Mouse (Mus musculus): Measurements from ENCODE around the gene Nup210. TPM values are rescaled to one million over a fixed set of nuclear protein-coding genes. Genes with fewer than 3 reads are reported as not detected.

Gene Nup210
- total and polyA plus RNA-seq, 2 experiments from 2014 or later: 12.5 to 52.6 TPM

GRCm38 (mm10) chr6:91057989-91058388 lies 58.6 kb downstream of the Nup210 start:
- WGBS: 88% methylated on average over 2 of the region's 2 CpGs
- no peak for TF ChIP-seq CTCF (IDR thresholded peaks at IDR 0.05; ENCODE audit: low read depth)
- peaks cover 53% of the 10 kb centered on the region for H3K36me3 ChIP-seq (ENCODE audit: insufficient read depth)
- H3K9ac ChIP-seq: no peak overlapping the region
- H3K27me3 ChIP-seq (ENCODE audit: insufficient read depth, low read length): no peaks in the 10 kb centered on the region
- H3K27ac ChIP-seq (ENCODE audit: low read depth, low read length): no peak overlapping the region
- ATAC-seq (no peak), DNase-seq (no peak)
- H3K9me3 ChIP-seq (ENCODE audit: low read length): no peaks in the 10 kb centered on the region
- H3K4me3 ChIP-seq (ENCODE audit: low read depth, low read length): no peak overlapping the region
- H3K4me2 ChIP-seq (ENCODE audit: low read depth): no peak overlapping the region
- no peaks in the 10 kb centered on the region for H3K4me1 ChIP-seq (ENCODE audit: insufficient read depth)

- no peak for TF ChIP-seq CTCF (IDR thresholded peaks at IDR 0.05; ENCODE audit: low read depth)
- peaks cover 55% of the 10 kb centered on the region for H3K36me3 ChIP-seq (ENCODE audit: insufficient read depth)
Observed at GRCm38 (mm10) chr6:91056348-91056747, 60.3 kb downstream of the Nup210 start.

GRCm38 (mm10) chr6:91052572-91052971 lies 64.1 kb downstream of the Nup210 start:
- WGBS: 94% methylated on average over 4 of the region's 4 CpGs
- H3K9me3 ChIP-seq (ENCODE audit: low read length): no peaks in the 10 kb centered on the region
- no peak overlapping the region for H3K9ac ChIP-seq
- H3K36me3 ChIP-seq (ENCODE audit: insufficient read depth): peaks cover 39% of the 10 kb centered on the region
- no peak overlapping the region for H3K4me3 ChIP-seq (ENCODE audit: low read depth, low read length)
- no peaks in the 10 kb centered on the region for H3K27me3 ChIP-seq (ENCODE audit: insufficient read depth, low read length)
- H3K4me2 ChIP-seq (ENCODE audit: low read depth): no peak overlapping the region
- H3K4me1 ChIP-seq (ENCODE audit: insufficient read depth): no peaks in the 10 kb centered on the region; the same call in 1 of the 2 replicates
- DNase-seq: no peak
- H3K27ac ChIP-seq (ENCODE audit: low read depth, low read length): no peak overlapping the region
- no peak for TF ChIP-seq CTCF (IDR thresholded peaks at IDR 0.05; ENCODE audit: low read depth)
- ATAC-seq: no peak

More at GRCm38 (mm10) chr6:91056348-91056747, 60.3 kb downstream of the Nup210 start:
- Histone ChIP-seq H3K4me2 (ENCODE audit: low read depth) (no peak overlapping the region), H3K9me3 (ENCODE audit: low read length) (no peaks in the 10 kb centered on the region), H3K27ac (ENCODE audit: low read depth, low read length) (no peak overlapping the region), H3K27me3 (ENCODE audit: insufficient read depth, low read length) (no peaks in the 10 kb centered on the region), H3K9ac (no peak overlapping the region), H3K4me1 (ENCODE audit: insufficient read depth) (no peaks in the 10 kb centered on the region), H3K4me3 (ENCODE audit: low read depth, low read length) (no peak overlapping the region)
- no peak for DNase-seq
- no peak for ATAC-seq

GRCm38 (mm10) chr6:91048019-91048418 lies 68.6 kb downstream of the Nup210 start:
- peak overlapping the region; percentile 76; the same call in 1 of the 2 replicates for H3K27ac ChIP-seq (ENCODE audit: low read depth, low read length)
- DNase-seq: peak; percentile 30

GRCm38 (mm10) chr6:91047434-91047833 lies 69.2 kb downstream of the Nup210 start:
- DNase-seq (peak; percentile 10), ATAC-seq (peak; percentile 45; the same call in 1 of the 2 replicates)
- Histone ChIP-seq H3K27me3 (ENCODE audit: insufficient read depth, low read length) (no peaks in the 10 kb centered on the region), H3K9ac (no peak overlapping the region), H3K4me2 (ENCODE audit: low read depth) (no peak overlapping the region), H3K4me3 (ENCODE audit: low read depth, low read length) (no peak overlapping the region), H3K4me1 (ENCODE audit: insufficient read depth) (no peaks in the 10 kb centered on the region; the same call in 1 of the 2 replicates), H3K36me3 (ENCODE audit: insufficient read depth) (peaks cover 30% of the 10 kb centered on the region), H3K9me3 (ENCODE audit: low read length) (no peaks in the 10 kb centered on the region), H3K27ac (ENCODE audit: low read depth, low read length) (peak overlapping the region; percentile 76)
- 45% methylated on average over 5 of the region's 5 CpGs for WGBS
- TF ChIP-seq CTCF (IDR thresholded peaks at IDR 0.05; ENCODE audit: low read depth): no peak

More at GRCm38 (mm10) chr6:91048019-91048418, 68.6 kb downstream of the Nup210 start:
- H3K9me3 ChIP-seq (ENCODE audit: low read length): no peaks in the 10 kb centered on the region
- ATAC-seq: peak; percentile 15; the same call in 1 of the 2 replicates
- 71% methylated on average over 7 of the region's 7 CpGs for WGBS
- H3K4me1 ChIP-seq (ENCODE audit: insufficient read depth): no peaks in the 10 kb centered on the region; the same call in 1 of the 2 replicates
- H3K4me2 ChIP-seq (ENCODE audit: low read depth): no peak overlapping the region
- no peaks in the 10 kb centered on the region for H3K27me3 ChIP-seq (ENCODE audit: insufficient read depth, low read length)
- TF ChIP-seq CTCF (IDR thresholded peaks at IDR 0.05; ENCODE audit: low read depth): no peak
- H3K36me3 ChIP-seq (ENCODE audit: insufficient read depth): peaks cover 30% of the 10 kb centered on the region
- H3K4me3 ChIP-seq (ENCODE audit: low read depth, low read length): no peak overlapping the region
- H3K9ac ChIP-seq: no peak overlapping the region

- Histone ChIP-seq H3K27ac (ENCODE audit: low read depth, low read length) (no peak overlapping the region), H3K36me3 (ENCODE audit: insufficient read depth) (peaks cover 38% of the 10 kb centered on the region), H3K27me3 (ENCODE audit: insufficient read depth, low read length) (no peaks in the 10 kb centered on the region), H3K4me1 (ENCODE audit: insufficient read depth) (no peaks in the 10 kb centered on the region; the same call in 1 of the 2 replicates), H3K4me3 (ENCODE audit: low read depth, low read length) (no peak overlapping the region), H3K9me3 (ENCODE audit: low read length) (no peaks in the 10 kb centered on the region), H3K4me2 (ENCODE audit: low read depth) (no peak overlapping the region), H3K9ac (no peak overlapping the region)
- DNase-seq (no peak), ATAC-seq (no peak)
- WGBS: 70% methylated on average over 5 of the region's 5 CpGs
- no peak for TF ChIP-seq CTCF (IDR thresholded peaks at IDR 0.05; ENCODE audit: low read depth)
Observed at GRCm38 (mm10) chr6:91046184-91046583, 70.4 kb downstream of the Nup210 start.

GRCm38 (mm10) chr6:91044628-91045331 lies 71.8 kb downstream of the Nup210 start:
- Histone ChIP-seq H3K9me3 (ENCODE audit: low read length) (no peaks in the 10 kb centered on the region), H3K4me1 (ENCODE audit: insufficient read depth) (no peaks in the 10 kb centered on the region; the same call in 1 of the 2 replicates), H3K36me3 (ENCODE audit: insufficient read depth) (peaks cover 45% of the 10 kb centered on the region), H3K27me3 (ENCODE audit: insufficient read depth, low read length) (no peaks in the 10 kb centered on the region), H3K4me2 (ENCODE audit: low read depth) (no peak overlapping the region), H3K4me3 (ENCODE audit: low read depth, low read length) (no peak overlapping the region), H3K9ac (no peak overlapping the region), H3K27ac (ENCODE audit: low read depth, low read length) (no peak overlapping the region)
- ATAC-seq: no peak
- TF ChIP-seq CTCF (IDR thresholded peaks at IDR 0.05; ENCODE audit: low read depth): no peak
- 66% methylated on average over 6 of the region's 6 CpGs for WGBS
- DNase-seq: no peak

All from forebrain, postnatal 0 days (tissue).